Mouse (Mus musculus): ENCODE results near the gene Fam213a. TPM values are rescaled to one million over a fixed set of nuclear protein-coding genes. Genes with fewer than 3 reads are reported as not detected.
A peak's percentile ranks its signal among the peaks of the same experiment; 100 is the strongest.

The Fam213a gene
- polyA plus RNA-seq, 1 experiment from 2014 or later, result 45.8 TPM

DNA sequence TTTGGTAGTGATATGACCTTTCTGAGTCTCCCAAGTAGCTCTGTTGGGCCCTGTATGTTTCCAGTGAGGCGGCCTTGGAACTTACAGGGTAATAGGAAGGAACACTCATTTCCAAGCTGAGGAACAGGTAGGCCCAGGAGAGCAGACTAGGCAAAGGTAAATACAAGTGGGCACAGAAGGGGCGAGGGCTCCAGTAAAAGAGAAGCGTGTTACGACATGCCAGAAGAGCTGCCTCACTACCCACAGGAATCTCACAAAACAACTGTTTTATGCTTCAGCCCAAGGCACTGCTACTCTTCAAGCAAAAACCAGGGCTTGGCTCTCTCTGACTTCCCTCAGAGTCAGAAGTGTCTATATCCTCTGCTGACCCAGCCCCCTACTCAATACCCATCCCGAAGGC is 65.1 kb downstream of the Fam213a start:
- whole genome bisulfite sequencing, result 86% methylated on average over 5 of the region's 5 CpGs
- Histone ChIP-seq H3K27ac (ENCODE audit: low read length) (peak overlapping the region; percentile 84), H3K9me3 (ENCODE audit: control insufficient read depth, low read depth, low read length) (no peaks in the 10 kb centered on the region), H3K9ac (replicated peaks; ENCODE audit: low read depth, low read length) (no peak overlapping the region), H3K4me3 (ENCODE audit: low read depth, low read length) (no peak overlapping the region), H3K4me1 (ENCODE audit: control insufficient read depth, insufficient read depth, low read length) (peaks cover 26% of the 10 kb centered on the region), H3K4me2 (replicated peaks; ENCODE audit: low read depth, low read length) (0 out of 2 replicates have a peak overlapping the region, but pooled peaks have one; percentile 13), H3K36me3 (ENCODE audit: control insufficient read depth, insufficient read depth, low read length) (no peaks in the 10 kb centered on the region), H3K27me3 (ENCODE audit: control insufficient read depth, insufficient read depth, low read length) (no peaks in the 10 kb centered on the region)
- ATAC-seq (ENCODE audit: insufficient number of reproducible peaks, insufficient read depth, low FRiP score, low read depth), result peak; percentile 46; the same call in 1 of the 2 replicates

DNA sequence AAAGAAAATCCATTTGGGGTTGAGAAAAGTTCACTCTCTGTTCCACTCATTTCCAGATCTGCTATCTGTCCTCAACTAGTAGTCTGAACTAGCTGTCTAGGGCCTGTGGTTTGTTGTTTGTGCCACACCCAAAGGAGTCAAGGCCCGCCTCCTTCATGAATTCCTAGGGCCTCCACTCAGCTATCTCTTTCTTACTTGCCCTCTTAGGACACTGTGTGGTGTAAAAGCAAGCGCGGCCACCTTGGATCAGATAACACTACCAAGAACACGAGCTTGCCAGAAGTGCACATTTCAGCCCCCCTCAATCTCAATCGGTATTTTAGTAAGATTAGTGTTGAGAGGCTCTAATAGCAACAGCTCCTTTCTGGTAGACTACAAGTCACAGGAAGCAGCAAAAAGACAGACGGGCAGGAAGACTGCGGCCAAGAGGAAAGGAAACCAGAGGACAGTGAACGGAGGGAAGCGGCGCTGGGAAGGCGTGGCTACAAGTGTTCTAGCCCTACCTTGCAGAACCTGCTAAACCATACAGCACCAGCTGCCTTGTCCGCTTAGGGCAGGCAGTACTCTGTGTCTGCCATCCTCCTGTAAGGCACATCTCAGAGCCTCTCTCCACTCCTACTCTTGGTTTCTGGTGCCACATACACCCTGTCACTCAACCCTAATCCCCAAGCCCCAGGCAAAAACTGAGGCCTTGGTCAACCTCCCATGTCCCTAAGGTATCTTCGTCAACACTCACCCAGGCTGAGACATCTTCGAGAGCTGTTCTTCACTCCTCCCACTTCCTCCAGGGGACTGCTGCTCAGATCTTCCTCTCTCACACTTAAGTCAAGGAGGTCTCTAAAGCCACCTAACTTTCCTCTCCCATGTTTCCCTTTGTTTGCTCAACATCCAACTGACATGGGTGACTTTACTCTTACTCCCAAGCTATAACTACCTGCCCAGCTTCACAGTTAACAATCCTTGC is 65.9 kb downstream of the Fam213a start:
- peaks cover 20% of the 10 kb centered on the region for H3K4me1 ChIP-seq (ENCODE audit: control insufficient read depth, insufficient read depth, low read length)
- ATAC-seq (ENCODE audit: insufficient number of reproducible peaks, insufficient read depth, low FRiP score, low read depth), result peak; percentile 68

GRCm38 (mm10) chr14:40943802-40944201 is 69.8 kb downstream of the Fam213a start:
- Histone ChIP-seq H3K4me2 (replicated peaks; ENCODE audit: low read depth, low read length) (no peak overlapping the region), H3K9me3 (ENCODE audit: control insufficient read depth, low read depth, low read length) (no peaks in the 10 kb centered on the region), H3K4me1 (ENCODE audit: control insufficient read depth, insufficient read depth, low read length) (peaks cover 9% of the 10 kb centered on the region; the same call in 1 of the 2 replicates), H3K9ac (replicated peaks; ENCODE audit: low read depth, low read length) (no peak overlapping the region), H3K4me3 (ENCODE audit: low read depth, low read length) (no peak overlapping the region), H3K36me3 (ENCODE audit: control insufficient read depth, insufficient read depth, low read length) (no peaks in the 10 kb centered on the region), H3K27ac (ENCODE audit: low read length) (no peak overlapping the region), H3K27me3 (ENCODE audit: control insufficient read depth, insufficient read depth, low read length) (no peaks in the 10 kb centered on the region)
- no peak for ATAC-seq (ENCODE audit: insufficient number of reproducible peaks, insufficient read depth, low FRiP score, low read depth)
- 80% methylated on average over 2 of the region's 2 CpGs for WGBS

More for the DNA sequence above, 65.9 kb downstream of the Fam213a start:
- Histone ChIP-seq H3K4me3 (ENCODE audit: low read depth, low read length) (no peak overlapping the region), H3K4me2 (replicated peaks; ENCODE audit: low read depth, low read length) (0 out of 2 replicates have a peak overlapping the region, but pooled peaks have one; percentile 13), H3K9me3 (ENCODE audit: control insufficient read depth, low read depth, low read length) (no peaks in the 10 kb centered on the region), H3K9ac (replicated peaks; ENCODE audit: low read depth, low read length) (no peak overlapping the region), H3K36me3 (ENCODE audit: control insufficient read depth, insufficient read depth, low read length) (no peaks in the 10 kb centered on the region), H3K27me3 (ENCODE audit: control insufficient read depth, insufficient read depth, low read length) (no peaks in the 10 kb centered on the region), H3K27ac (ENCODE audit: low read length) (peak overlapping the region; percentile 84)
- 69% methylated on average over 14 of the region's 14 CpGs for WGBS

Other genes starting within 250 kb of the Fam213a start
- gene Sh2d4b, start 120.5 kb downstream of the Fam213a start, polyA plus RNA-seq (2014; fragmentation: Nextera tagmentation; extraction: Ambion mirVana), result 0.56 and 0.73 TPM in 2 replicates
- gene Tspan14, start 47.0 kb downstream of the Fam213a start, polyA plus RNA-seq (2014; fragmentation: Nextera tagmentation; extraction: Ambion mirVana), result 84.5 and 88.2 TPM in 2 replicates
- not detected in 2 replicates for gene Dydc2, start 55.4 kb upstream of the Fam213a start, polyA plus RNA-seq (2014; fragmentation: Nextera tagmentation; extraction: Ambion mirVana)
- not detected in 2 replicates for gene Dydc1, start 59.1 kb upstream of the Fam213a start, polyA plus RNA-seq (2014; fragmentation: Nextera tagmentation; extraction: Ambion mirVana)
- 1.2 TPM in 1 of 2 replicates, not detected in the other for gene Mat1a, start 91.2 kb upstream of the Fam213a start, polyA plus RNA-seq (2014; fragmentation: Nextera tagmentation; extraction: Ambion mirVana)
- not detected in 2 replicates for gene Sftpa1, start 118.0 kb upstream of the Fam213a start, polyA plus RNA-seq (2014; fragmentation: Nextera tagmentation; extraction: Ambion mirVana)
- gene Mbl1, start 137.7 kb upstream of the Fam213a start, polyA plus RNA-seq (2014; fragmentation: Nextera tagmentation; extraction: Ambion mirVana), result not detected in 2 replicates
- gene Sftpd, start 171.4 kb upstream of the Fam213a start, polyA plus RNA-seq (2014; fragmentation: Nextera tagmentation; extraction: Ambion mirVana), result 0.27 TPM in 1 of 2 replicates, not detected in the other